Mouse (Mus musculus): ENCODE results near the gene Asb9. TPM values are rescaled to one million over a fixed set of nuclear protein-coding genes. Genes with fewer than 3 reads are reported as not detected.
A peak's percentile ranks its signal among the peaks of the same experiment; 100 is the strongest.

Gene Asb9
- 0.35 and 0.48 TPM in 2 replicates for polyA plus RNA-seq (2014; fragmentation: Nextera tagmentation; extraction: Ambion mirVana)

GRCm38 (mm10) chrX:164505709-164506498 is at the start of gene Asb9:
Gene Asb9, plus strand, starts transcription at chrX:164506327.
- ATAC-seq (ENCODE audit: insufficient read depth, low FRiP score, low TSS enrichment) (no peak), DNase-seq (ENCODE audit: low spot score) (no peak)
- Histone ChIP-seq H3K9ac (ENCODE audit: low read length) (no peak within 1 kb of the TSS), H3K4me1 (ENCODE audit: control insufficient read depth, insufficient read depth, low read length) (no peaks in the 10 kb centered on the region), H3K9me3 (ENCODE audit: control insufficient read depth, low read length) (no peaks in the 10 kb centered on the region), H3K4me3 (ENCODE audit: low read depth, low read length) (no peak within 1 kb of the TSS), H3K4me2 (ENCODE audit: low read depth) (no peak within 1 kb of the TSS), H3K27ac (ENCODE audit: low read depth, low read length) (no peak within 1 kb of the TSS), H3K36me3 (ENCODE audit: control insufficient read depth, insufficient read depth, low read length) (no peaks in the 10 kb centered on the region), H3K27me3 (ENCODE audit: control insufficient read depth, insufficient read depth, low read length) (no peaks in the 10 kb centered on the region)
- 80% methylated on average over 10 of the region's 10 CpGs for WGBS

DNA sequence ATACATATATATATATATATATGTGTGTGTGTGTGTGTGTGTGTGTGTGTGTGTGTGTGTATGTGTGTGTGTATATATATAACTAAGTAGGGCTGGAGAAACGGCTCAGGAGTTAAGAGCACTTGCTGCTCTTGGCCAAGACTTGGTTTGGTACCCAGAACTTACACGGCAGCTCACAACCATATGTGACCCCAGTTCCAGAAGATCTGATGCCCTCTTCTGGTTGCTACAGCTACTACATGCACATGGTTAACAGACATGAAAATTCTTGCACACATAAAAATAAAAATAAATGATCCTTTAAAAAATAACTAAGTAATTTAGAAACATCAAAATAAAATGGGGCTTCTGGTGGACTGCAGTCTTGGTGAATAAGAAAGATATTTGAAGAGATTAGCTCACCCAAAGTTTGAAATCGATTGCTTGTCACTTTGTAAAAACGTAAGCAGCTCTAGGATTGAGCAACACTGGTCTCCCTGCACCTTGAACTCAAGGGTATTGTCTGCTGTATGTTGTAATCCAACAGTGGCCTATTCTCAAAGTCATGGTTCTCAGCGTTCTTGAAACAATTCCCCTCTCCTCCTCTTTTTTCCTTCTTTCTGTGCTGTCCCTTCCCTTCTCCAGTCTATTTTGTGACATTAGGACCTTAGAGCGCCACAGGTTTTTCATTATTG is 46.8 kb upstream of the Asb9 start:
- no peak overlapping the region for H3K9ac ChIP-seq (ENCODE audit: low read length)
- no peak overlapping the region for H3K4me2 ChIP-seq (ENCODE audit: low read depth)
- H3K4me3 ChIP-seq (ENCODE audit: low read depth, low read length): no peak overlapping the region
- H3K9me3 ChIP-seq (ENCODE audit: control insufficient read depth, low read length): no peaks in the 10 kb centered on the region
- ATAC-seq (ENCODE audit: insufficient read depth, low FRiP score, low TSS enrichment) (no peak), DNase-seq (ENCODE audit: low spot score) (no peak)
- H3K4me1 ChIP-seq (ENCODE audit: control insufficient read depth, insufficient read depth, low read length): no peaks in the 10 kb centered on the region
- 79% methylated on average over 6 of the region's 6 CpGs for WGBS
- H3K27me3 ChIP-seq (ENCODE audit: control insufficient read depth, insufficient read depth, low read length): no peaks in the 10 kb centered on the region
- H3K36me3 ChIP-seq (ENCODE audit: control insufficient read depth, insufficient read depth, low read length): no peaks in the 10 kb centered on the region
- H3K27ac ChIP-seq (ENCODE audit: low read depth, low read length): no peak overlapping the region

DNA sequence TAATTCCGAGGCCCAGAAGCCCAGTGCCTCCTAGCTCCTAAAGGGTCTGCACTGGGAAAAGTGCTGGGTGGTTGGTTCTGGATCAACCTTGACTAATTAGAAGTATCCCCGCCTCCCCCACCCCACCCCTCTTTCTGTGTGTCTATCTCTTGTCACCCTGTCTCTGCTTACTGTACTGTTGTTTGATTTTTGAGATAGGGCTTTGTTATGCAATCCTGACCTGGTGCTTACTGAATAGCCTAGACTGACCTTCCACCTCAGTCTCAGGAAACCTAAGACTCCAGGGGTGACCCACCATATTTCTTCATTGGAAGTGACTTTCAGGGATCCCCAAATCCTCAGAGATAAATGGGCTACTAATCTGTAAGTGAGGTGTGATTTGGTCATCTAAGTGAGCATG is 3.9 kb upstream of the Asb9 start:
- no peaks in the 10 kb centered on the region for H3K9me3 ChIP-seq (ENCODE audit: control insufficient read depth, low read length)
- no peak overlapping the region for H3K9ac ChIP-seq (ENCODE audit: low read length)
- H3K27ac ChIP-seq (ENCODE audit: low read depth, low read length): no peak overlapping the region
- H3K4me3 ChIP-seq (ENCODE audit: low read depth, low read length): no peak overlapping the region
- H3K4me1 ChIP-seq (ENCODE audit: control insufficient read depth, insufficient read depth, low read length): no peaks in the 10 kb centered on the region
- DNase-seq (ENCODE audit: low spot score): no peak
- H3K27me3 ChIP-seq (ENCODE audit: control insufficient read depth, insufficient read depth, low read length): no peaks in the 10 kb centered on the region
- WGBS: 80% methylated on average over 2 of the region's 2 CpGs
- no peak overlapping the region for H3K4me2 ChIP-seq (ENCODE audit: low read depth)
- H3K36me3 ChIP-seq (ENCODE audit: control insufficient read depth, insufficient read depth, low read length): no peaks in the 10 kb centered on the region
- no peak for ATAC-seq (ENCODE audit: insufficient read depth, low FRiP score, low TSS enrichment)

- no peaks in the 10 kb centered on the region for H3K27me3 ChIP-seq (ENCODE audit: control insufficient read depth, insufficient read depth, low read length)
- H3K27ac ChIP-seq (ENCODE audit: low read depth, low read length): no peak overlapping the region
- no peak overlapping the region for H3K9ac ChIP-seq (ENCODE audit: low read length)
- WGBS: 85% methylated on average over 4 of the region's 4 CpGs
- DNase-seq (ENCODE audit: low spot score) (no peak), ATAC-seq (ENCODE audit: insufficient read depth, low FRiP score, low TSS enrichment) (no peak)
- no peak overlapping the region for H3K4me2 ChIP-seq (ENCODE audit: low read depth)
- no peaks in the 10 kb centered on the region for H3K4me1 ChIP-seq (ENCODE audit: control insufficient read depth, insufficient read depth, low read length)
- no peak overlapping the region for H3K4me3 ChIP-seq (ENCODE audit: low read depth, low read length)
- no peaks in the 10 kb centered on the region for H3K9me3 ChIP-seq (ENCODE audit: control insufficient read depth, low read length)
- H3K36me3 ChIP-seq (ENCODE audit: control insufficient read depth, insufficient read depth, low read length): no peaks in the 10 kb centered on the region
These were observed 941 bp downstream of the Asb9 start for GRCm38 (mm10) chrX:164507068-164507467.

DNA sequence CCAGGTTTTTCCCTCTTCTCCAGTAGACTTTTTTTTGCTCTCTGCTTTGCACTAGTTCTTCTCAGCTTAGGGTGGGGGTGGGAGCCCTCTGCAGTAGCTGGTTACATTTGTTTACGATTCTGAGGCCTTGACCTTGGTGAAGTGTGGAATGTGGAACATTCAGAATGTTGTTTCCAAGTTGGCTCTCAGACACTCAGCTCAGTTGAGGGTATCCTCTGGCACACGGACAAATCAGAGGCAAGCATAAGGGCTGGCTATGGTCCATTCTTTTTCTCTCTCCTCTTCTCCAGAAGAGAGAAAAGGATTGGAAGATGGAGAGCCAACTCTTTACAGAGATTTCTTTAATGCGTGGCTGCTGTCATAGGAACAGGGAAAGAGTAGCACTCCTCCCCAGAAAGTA is 2.6 kb downstream of the Asb9 start:
- H3K9ac ChIP-seq (ENCODE audit: low read length): no peak overlapping the region
- WGBS: 65% methylated on average over 3 of the region's 3 CpGs
- ATAC-seq (ENCODE audit: insufficient read depth, low FRiP score, low TSS enrichment) (no peak), DNase-seq (ENCODE audit: low spot score) (no peak)
- H3K27ac ChIP-seq (ENCODE audit: low read depth, low read length): no peak overlapping the region
- H3K36me3 ChIP-seq (ENCODE audit: control insufficient read depth, insufficient read depth, low read length): no peaks in the 10 kb centered on the region
- H3K4me3 ChIP-seq (ENCODE audit: low read depth, low read length): no peak overlapping the region
- H3K9me3 ChIP-seq (ENCODE audit: control insufficient read depth, low read length): no peaks in the 10 kb centered on the region
- H3K4me1 ChIP-seq (ENCODE audit: control insufficient read depth, insufficient read depth, low read length): no peaks in the 10 kb centered on the region
- H3K27me3 ChIP-seq (ENCODE audit: control insufficient read depth, insufficient read depth, low read length): no peaks in the 10 kb centered on the region
- no peak overlapping the region for H3K4me2 ChIP-seq (ENCODE audit: low read depth)

DNA sequence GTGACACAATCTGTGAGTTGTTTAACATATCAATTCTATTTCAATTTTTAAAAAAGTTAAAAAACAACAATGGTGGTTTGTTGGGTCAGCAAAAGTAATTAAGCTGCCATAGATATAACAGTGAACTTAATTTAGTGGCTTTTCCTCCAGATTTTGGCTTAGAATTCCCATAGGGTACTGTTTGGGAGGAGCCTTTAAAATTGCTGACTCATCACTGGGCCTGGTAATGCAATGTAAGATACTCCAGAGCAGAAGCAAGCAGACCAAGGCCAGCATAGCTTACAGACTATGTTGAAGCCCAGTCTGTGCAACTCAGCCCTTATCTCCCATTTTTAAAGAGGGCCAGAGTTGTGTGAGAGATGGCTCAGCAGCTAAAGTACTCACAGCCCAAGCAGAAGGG is 16.0 kb downstream of the Asb9 start:
- H3K4me3 ChIP-seq (ENCODE audit: low read depth, low read length): no peak overlapping the region
- ATAC-seq (ENCODE audit: insufficient read depth, low FRiP score, low TSS enrichment) (no peak), DNase-seq (ENCODE audit: low spot score) (no peak)
- H3K9me3 ChIP-seq (ENCODE audit: control insufficient read depth, low read length): no peaks in the 10 kb centered on the region
- H3K9ac ChIP-seq (ENCODE audit: low read length): no peak overlapping the region
- no peak overlapping the region for H3K4me2 ChIP-seq (ENCODE audit: low read depth)
- H3K4me1 ChIP-seq (ENCODE audit: control insufficient read depth, insufficient read depth, low read length): no peaks in the 10 kb centered on the region
- H3K27ac ChIP-seq (ENCODE audit: low read depth, low read length): no peak overlapping the region
- H3K36me3 ChIP-seq (ENCODE audit: control insufficient read depth, insufficient read depth, low read length): no peaks in the 10 kb centered on the region
- H3K27me3 ChIP-seq (ENCODE audit: control insufficient read depth, insufficient read depth, low read length): no peaks in the 10 kb centered on the region

DNA sequence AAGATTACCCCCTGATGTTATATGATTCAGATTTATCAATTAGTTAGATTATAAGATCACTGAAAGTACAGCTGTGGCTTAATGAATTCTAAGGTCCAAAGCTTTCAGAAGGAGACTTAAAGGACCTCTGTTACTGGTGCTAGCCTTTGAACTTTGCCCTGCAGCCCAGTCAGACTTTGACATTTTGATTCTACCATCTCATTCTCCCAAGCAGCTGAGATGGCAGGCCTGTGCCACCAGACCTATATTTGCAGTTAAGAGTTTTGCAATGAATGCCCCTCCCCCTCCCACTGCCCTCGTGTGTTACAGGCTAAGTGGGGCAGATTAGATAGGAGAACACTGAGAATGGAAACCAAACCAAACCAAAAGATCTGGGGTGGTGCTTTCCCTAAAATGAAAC is 20.4 kb downstream of the Asb9 start:
- H3K27ac ChIP-seq (ENCODE audit: low read depth, low read length): no peak overlapping the region
- 54% methylated on average over 1 of the region's 1 CpGs for WGBS
- ATAC-seq (ENCODE audit: insufficient read depth, low FRiP score, low TSS enrichment) (no peak), DNase-seq (ENCODE audit: low spot score) (no peak)
- no peak overlapping the region for H3K4me3 ChIP-seq (ENCODE audit: low read depth, low read length)
- H3K9ac ChIP-seq (ENCODE audit: low read length): no peak overlapping the region
- H3K4me1 ChIP-seq (ENCODE audit: control insufficient read depth, insufficient read depth, low read length): no peaks in the 10 kb centered on the region
- H3K36me3 ChIP-seq (ENCODE audit: control insufficient read depth, insufficient read depth, low read length): no peaks in the 10 kb centered on the region
- no peaks in the 10 kb centered on the region for H3K27me3 ChIP-seq (ENCODE audit: control insufficient read depth, insufficient read depth, low read length)
- no peaks in the 10 kb centered on the region for H3K9me3 ChIP-seq (ENCODE audit: control insufficient read depth, low read length)
- H3K4me2 ChIP-seq (ENCODE audit: low read depth): no peak overlapping the region

GRCm38 (mm10) chrX:164541436-164542317 is 35.5 kb downstream of the Asb9 start:
- Histone ChIP-seq H3K9ac (ENCODE audit: low read length) (no peak overlapping the region), H3K9me3 (ENCODE audit: control insufficient read depth, low read length) (no peaks in the 10 kb centered on the region), H3K36me3 (ENCODE audit: control insufficient read depth, insufficient read depth, low read length) (no peaks in the 10 kb centered on the region), H3K4me3 (ENCODE audit: low read depth, low read length) (no peak overlapping the region), H3K4me1 (ENCODE audit: control insufficient read depth, insufficient read depth, low read length) (no peaks in the 10 kb centered on the region), H3K27me3 (ENCODE audit: control insufficient read depth, insufficient read depth, low read length) (no peaks in the 10 kb centered on the region), H3K27ac (ENCODE audit: low read depth, low read length) (no peak overlapping the region), H3K4me2 (ENCODE audit: low read depth) (no peak overlapping the region)
- 44% methylated on average over 11 of the region's 11 CpGs for WGBS
- DNase-seq (ENCODE audit: low spot score) (no peak), ATAC-seq (ENCODE audit: insufficient read depth, low FRiP score, low TSS enrichment) (peak; percentile 89)

All from neural tube, embryonic 11.5 days (tissue).